Mouse (Mus musculus) hindbrain, embryonic 16.5 days (tissue): Measurements from ENCODE around the gene Stx5a. TPM values are rescaled to one million over a fixed set of nuclear protein-coding genes. Genes with fewer than 3 reads are reported as not detected.

Experiments used
- ATAC-seq: fragments of 200-750 bp; cut with Nextera tagmentation; 2 replicates; pipeline ENCODE4 v1.8.0; 2017; ENCODE audit warnings: moderate TSS enrichment, moderate library complexity
- H3K27ac ChIP-seq: fragments of 300-500 bp; sonication (generic); 2 replicates; pipeline ENCODE4 v1.5.1; 2014; ENCODE audit warnings: low read depth, mild to moderate bottlenecking, control low read depth, low read length, moderate library complexity
- H3K27me3 ChIP-seq: fragments of 300-500 bp; sonication (generic); replicated peaks from 2 replicates; pipeline ENCODE4 v1.6.1; 2014; ENCODE audit warnings: low read length; ENCODE audit not compliant: control insufficient read depth, insufficient read depth
- H3K36me3 ChIP-seq: fragments of 300-500 bp; sonication (generic); 2 replicates; pipeline ENCODE4 v1.6.1; 2014; ENCODE audit warnings: mild to moderate bottlenecking, low read length, moderate library complexity, mixed read lengths; ENCODE audit not compliant: control insufficient read depth, insufficient read depth
- H3K4me1 ChIP-seq: fragments of 300-500 bp; sonication (generic); 2 replicates; pipeline ENCODE4 v1.6.1; 2014; ENCODE audit warnings: low read depth, low read length; ENCODE audit not compliant: control insufficient read depth, insufficient read depth
- H3K4me2 ChIP-seq: fragments of 300-500 bp; sonication (generic); 2 replicates; pipeline ENCODE4 v1.6.1; 2014; ENCODE audit warnings: mild to moderate bottlenecking, low read length, control low read depth, moderate library complexity
- H3K4me3 ChIP-seq: fragments of 300-500 bp; sonication (generic); 2 replicates; pipeline ENCODE4 v1.5.1; 2014; ENCODE audit warnings: mild to moderate bottlenecking, low read length, control low read depth, moderate library complexity
- H3K9ac ChIP-seq: fragments of 300-500 bp; sonication (generic); 2 replicates; pipeline ENCODE4 v1.6.1; 2014; ENCODE audit warnings: low read depth, mild to moderate bottlenecking, control low read depth, low read length, moderate library complexity
- H3K9me3 ChIP-seq: fragments of 300-500 bp; sonication (generic); 2 replicates; pipeline ENCODE4 v1.6.1; 2014; ENCODE audit warnings: mild to moderate bottlenecking, low read length, moderate library complexity; ENCODE audit not compliant: control insufficient read depth
- WGBS: fragments of 180-500 bp; shearing (Covaris S2); extraction: QIAGEN DNeasy Blood & Tissue Kit; methylation state at CpG from one replicate; pipeline ENCODE4 v1.1.7; 2014; 5-methylcytosine and 5-hydroxymethylcytosine counted together
- polyA plus RNA-seq: library from polyadenylated mRNA; unstranded; fragments of >200 nt; fragmentation: Nextera tagmentation; extraction: Ambion mirVana; gene quantifications from 2 replicates; pipeline ENCODE4 v1.2.1, GENCODE M21; 2015

The Stx5a gene
- polyA plus RNA-seq, 1 experiment from 2014 or later = 109 TPM

DNA sequence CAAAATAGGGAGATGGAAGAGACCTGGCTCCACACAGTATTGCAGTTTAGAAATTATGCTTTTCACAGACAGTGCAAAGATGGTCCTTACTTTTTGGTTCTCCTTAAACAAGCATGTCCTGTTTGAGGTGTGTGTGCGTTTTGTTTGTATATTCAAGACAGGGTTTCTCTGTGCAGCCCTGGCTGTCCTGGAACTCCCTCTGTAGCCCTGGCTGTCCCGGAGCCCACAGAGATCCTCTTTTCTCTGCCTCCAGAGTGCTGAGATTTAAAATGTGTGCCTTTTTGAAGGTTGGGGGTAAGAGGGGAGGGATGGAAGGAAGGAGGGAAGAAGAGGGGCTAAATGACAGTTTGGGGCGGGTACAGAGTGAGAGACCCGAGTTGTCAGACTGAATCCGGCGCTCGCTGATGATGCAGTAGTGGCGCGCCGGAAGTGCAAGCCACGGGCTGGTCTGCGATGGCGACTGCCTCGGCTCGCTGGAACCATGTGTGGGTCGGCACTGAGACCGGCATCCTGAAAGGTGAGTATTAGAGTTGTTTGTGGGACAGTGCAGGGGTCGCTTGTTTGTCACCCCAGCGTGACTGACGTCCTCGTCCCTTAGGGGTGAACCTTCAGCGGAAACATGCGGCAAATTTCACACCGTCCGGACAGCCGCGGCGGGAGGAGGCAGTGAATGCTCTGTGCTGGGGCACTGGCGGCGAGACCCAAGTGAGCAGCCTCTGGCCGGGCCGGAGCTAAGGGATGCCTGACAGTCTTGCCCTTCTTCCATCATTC, 5.6 kb upstream of the Stx5a start, which contains the start of gene Wdr74:
TSS of gene Wdr74 (plus strand) at position 439 of the 771 bp plus-strand sequence.
- WGBS = 0% methylated on average over 32 of the region's 32 CpGs
- peak; percentile 96 for ATAC-seq

DNA sequence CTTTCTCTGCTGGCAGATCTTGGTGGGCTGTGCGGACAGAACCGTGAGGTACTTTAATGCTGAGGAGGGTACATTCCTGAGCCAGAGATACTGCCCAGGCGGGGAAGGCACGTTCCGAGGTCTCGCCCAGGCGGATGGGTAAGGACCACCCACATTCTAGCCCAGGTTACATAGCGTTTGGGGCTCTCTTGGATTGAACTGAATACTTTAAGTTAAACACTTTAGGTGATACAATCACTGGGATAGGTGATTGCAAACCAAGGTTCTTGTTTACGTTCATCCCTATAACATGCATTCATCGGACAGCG, 5.1 kb upstream of the Stx5a start:
- peak overlapping the region; percentile 82 for H3K4me3 ChIP-seq
- peak overlapping the region; percentile 71 for H3K9ac ChIP-seq
- peaks cover 10% of the 10 kb centered on the region for H3K4me1 ChIP-seq
- peak overlapping the region; percentile 76 for H3K4me2 ChIP-seq
- peaks cover 25% of the 10 kb centered on the region for H3K36me3 ChIP-seq
- no peaks in the 10 kb centered on the region; the same call in 1 of the 2 replicates for H3K27me3 ChIP-seq
- H3K9me3 ChIP-seq = no peaks in the 10 kb centered on the region
- no peak; the same call in 1 of the 2 replicates for ATAC-seq
- 0 out of 2 replicates have a peak overlapping the region, but pooled peaks have one; percentile 25 for H3K27ac ChIP-seq
- WGBS = 3% methylated on average over 11 of the region's 11 CpGs

More for the DNA sequence above, 5.6 kb upstream of the Stx5a start, which contains the start of gene Wdr74:
- H3K4me3 ChIP-seq = peak within 1 kb of the TSS; percentile 82
- H3K4me2 ChIP-seq = peak within 1 kb of the TSS; percentile 76
- peak within 1 kb of the TSS; percentile 71 for H3K9ac ChIP-seq
- peaks cover 6% of the 10 kb centered on the region for H3K4me1 ChIP-seq
- H3K36me3 ChIP-seq = peaks cover 25% of the 10 kb centered on the region
- no peaks in the 10 kb centered on the region for H3K9me3 ChIP-seq
- H3K27me3 ChIP-seq = no peaks in the 10 kb centered on the region; the same call in 1 of the 2 replicates
- H3K27ac ChIP-seq = peak within 1 kb of the TSS; percentile 79

DNA sequence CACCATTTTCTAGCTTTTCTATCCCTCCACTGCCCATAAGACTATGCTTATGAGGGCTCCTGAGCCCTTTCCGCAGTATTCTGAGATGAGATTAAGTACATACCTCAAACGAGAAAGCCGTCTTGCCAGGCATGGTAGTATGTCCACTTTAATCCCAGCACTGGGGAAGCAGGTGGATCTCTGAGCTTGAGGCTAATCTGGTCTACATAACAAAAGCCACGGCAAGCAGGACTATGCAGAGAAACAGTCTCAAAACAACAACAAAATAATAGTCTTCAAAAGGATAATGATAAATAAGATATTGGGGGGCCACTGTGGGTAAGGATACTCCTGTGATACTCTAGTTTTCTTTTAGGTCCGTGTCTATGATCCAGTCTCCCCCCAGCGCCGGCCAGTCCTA, 2.3 kb upstream of the Stx5a start:
- H3K9me3 ChIP-seq = no peaks in the 10 kb centered on the region
- WGBS = 89% methylated on average over 7 of the region's 7 CpGs
- ATAC-seq = no peak
- no peak overlapping the region for H3K4me3 ChIP-seq
- peaks cover 22% of the 10 kb centered on the region for H3K4me1 ChIP-seq
- H3K4me2 ChIP-seq = no peak overlapping the region
- H3K27me3 ChIP-seq = no peaks in the 10 kb centered on the region
- no peak overlapping the region for H3K9ac ChIP-seq
- peaks cover 31% of the 10 kb centered on the region for H3K36me3 ChIP-seq
- no peak overlapping the region for H3K27ac ChIP-seq

DNA sequence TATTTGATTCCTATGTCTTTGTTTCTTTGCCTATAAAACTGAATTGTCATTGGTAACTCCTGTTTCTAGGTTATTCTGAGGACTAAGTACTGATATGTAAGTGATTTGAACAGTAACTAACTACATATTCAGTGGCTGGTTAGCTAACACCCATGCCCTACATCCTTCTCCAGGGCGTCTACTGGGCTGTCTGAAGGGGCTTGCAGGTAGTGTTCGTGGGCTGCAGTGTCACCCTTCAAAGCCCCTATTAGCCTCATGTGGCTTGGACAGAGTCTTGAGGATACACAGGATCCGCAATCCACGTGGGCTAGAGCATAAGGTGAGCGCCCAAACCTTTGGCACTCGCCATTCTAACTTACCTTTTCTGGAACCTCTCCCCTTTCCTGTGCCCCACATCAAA, 1.6 kb upstream of the Stx5a start:
- H3K9ac ChIP-seq = no peak overlapping the region
- peaks cover 31% of the 10 kb centered on the region for H3K36me3 ChIP-seq
- no peak for ATAC-seq

DNA sequence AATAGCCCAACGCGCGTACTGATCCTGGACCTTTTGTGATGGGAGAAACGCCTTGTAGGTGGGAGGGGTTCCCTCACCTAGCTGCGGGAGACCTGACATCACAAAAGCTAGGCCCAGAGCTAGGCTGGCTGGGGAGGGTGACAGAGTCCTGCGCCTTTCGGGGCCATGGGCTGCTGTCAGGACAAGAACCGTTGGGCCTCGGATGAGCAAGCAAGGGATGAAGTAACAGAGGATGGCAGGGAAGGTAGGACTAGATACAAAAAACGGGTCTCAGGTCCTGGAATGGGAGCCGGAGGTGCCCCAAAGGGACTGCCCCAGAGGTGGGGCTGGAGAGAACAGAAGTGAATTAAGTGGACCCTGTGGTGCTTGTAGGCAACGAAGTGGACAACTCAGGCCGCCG, 610 bp upstream of the Stx5a start, which contains the start of gene 1700092M07Rik:
TSS of gene 1700092M07Rik (plus strand) at position 116 of the 400 bp plus-strand sequence.
- peak within 1 kb of the TSS; percentile 57 for H3K4me2 ChIP-seq
- 65% methylated on average over 14 of the region's 14 CpGs for WGBS
- H3K36me3 ChIP-seq = peaks cover 33% of the 10 kb centered on the region
- no peak for ATAC-seq
- peak within 1 kb of the TSS; percentile 76 for H3K9ac ChIP-seq
- peak within 1 kb of the TSS; percentile 96 for H3K27ac ChIP-seq
- H3K4me3 ChIP-seq = peak within 1 kb of the TSS; percentile 94
- H3K27me3 ChIP-seq = no peaks in the 10 kb centered on the region
- no peaks in the 10 kb centered on the region for H3K9me3 ChIP-seq
- H3K4me1 ChIP-seq = peaks cover 18% of the 10 kb centered on the region

More for the DNA sequence above, 1.6 kb upstream of the Stx5a start:
- Histone ChIP-seq H3K27ac (no peak overlapping the region), H3K4me1 (peaks cover 22% of the 10 kb centered on the region), H3K4me3 (no peak overlapping the region), H3K4me2 (no peak overlapping the region), H3K27me3 (no peaks in the 10 kb centered on the region), H3K9me3 (no peaks in the 10 kb centered on the region)
- 89% methylated on average over 6 of the region's 6 CpGs for WGBS

DNA sequence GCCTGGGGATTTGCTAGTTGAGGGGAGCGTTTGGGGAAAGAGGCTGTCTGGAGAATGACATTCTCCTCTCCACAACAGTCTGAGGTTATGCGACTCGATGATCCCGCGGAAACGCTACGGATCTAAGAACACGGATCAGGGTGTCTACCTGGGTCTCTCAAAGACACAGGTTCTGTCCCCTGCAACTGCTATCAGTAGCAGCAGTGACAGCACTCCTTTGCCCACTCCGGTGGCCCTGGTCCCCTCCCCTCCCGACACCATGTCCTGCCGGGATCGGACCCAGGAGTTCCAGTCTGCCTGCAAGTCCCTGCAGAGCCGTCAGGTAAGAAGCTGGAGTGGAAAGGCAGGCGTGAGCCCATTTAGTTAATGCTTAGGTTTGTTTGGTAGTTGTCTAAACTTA, 963 bp downstream of the Stx5a start:
- H3K36me3 ChIP-seq = peaks cover 33% of the 10 kb centered on the region
- 16% methylated on average over 14 of the region's 14 CpGs for WGBS
- H3K27me3 ChIP-seq = no peaks in the 10 kb centered on the region
- peak overlapping the region; percentile 85 for H3K4me2 ChIP-seq
- H3K4me3 ChIP-seq = peak overlapping the region; percentile 94
- ATAC-seq = no peak
- H3K27ac ChIP-seq = peak overlapping the region; percentile 79; the same call in 1 of the 2 replicates
- peaks cover 18% of the 10 kb centered on the region for H3K4me1 ChIP-seq
- peak overlapping the region; percentile 85 for H3K9ac ChIP-seq
- no peaks in the 10 kb centered on the region for H3K9me3 ChIP-seq

DNA sequence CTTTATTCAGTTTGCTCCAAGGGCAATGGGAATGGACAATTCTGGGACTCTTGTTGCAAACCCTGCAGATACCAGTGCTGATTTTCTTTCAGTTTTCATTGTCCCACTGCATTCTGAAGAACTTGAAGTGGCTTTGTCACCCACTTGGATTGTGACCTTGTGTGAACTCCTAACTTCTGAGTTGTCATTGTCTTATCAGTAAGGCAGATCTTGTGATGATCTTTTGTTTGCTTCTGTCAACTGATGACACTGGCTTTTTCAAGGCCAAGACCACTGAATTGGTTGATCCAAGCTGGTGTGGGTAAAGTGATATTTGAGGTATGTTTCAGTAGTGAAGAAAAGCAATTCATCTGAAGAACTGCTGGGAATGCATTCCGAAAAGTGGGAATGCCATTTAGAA, 4.2 kb downstream of the Stx5a start:
- no peaks in the 10 kb centered on the region for H3K27me3 ChIP-seq
- H3K4me3 ChIP-seq = no peak overlapping the region
- peaks cover 18% of the 10 kb centered on the region for H3K4me1 ChIP-seq
- H3K9me3 ChIP-seq = no peaks in the 10 kb centered on the region
- no peak overlapping the region for H3K27ac ChIP-seq
- 85% methylated on average over 1 of the region's 1 CpGs for WGBS
- no peak for ATAC-seq
- no peak overlapping the region for H3K4me2 ChIP-seq
- no peak overlapping the region for H3K9ac ChIP-seq
- peaks cover 28% of the 10 kb centered on the region for H3K36me3 ChIP-seq

DNA sequence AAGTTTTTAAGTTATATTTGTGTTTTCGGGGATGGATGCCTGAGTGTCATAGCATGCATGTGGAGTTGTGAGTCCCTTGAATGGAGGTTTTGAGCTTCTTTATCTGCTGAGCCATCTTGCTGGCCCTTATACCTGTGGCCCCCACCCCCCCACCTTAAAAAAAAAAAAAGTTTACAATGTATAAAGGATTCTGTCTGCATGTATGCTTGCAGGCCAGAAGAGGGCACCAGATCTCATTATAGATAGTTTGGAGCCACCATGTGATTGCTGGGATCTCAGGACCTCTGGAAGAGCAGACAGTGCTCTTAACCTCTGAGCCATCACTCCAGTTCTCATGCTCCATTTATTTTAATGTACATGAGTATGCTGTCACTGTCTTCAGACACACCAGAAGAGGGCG, 6.2 kb downstream of the Stx5a start:
- Histone ChIP-seq H3K27ac (no peak overlapping the region), H3K9me3 (no peaks in the 10 kb centered on the region), H3K4me2 (no peak overlapping the region), H3K36me3 (peaks cover 38% of the 10 kb centered on the region), H3K4me1 (peaks cover 8% of the 10 kb centered on the region), H3K27me3 (no peaks in the 10 kb centered on the region), H3K4me3 (no peak overlapping the region), H3K9ac (no peak overlapping the region)
- WGBS = 72% methylated on average over 2 of the region's 2 CpGs
- ATAC-seq = no peak

DNA sequence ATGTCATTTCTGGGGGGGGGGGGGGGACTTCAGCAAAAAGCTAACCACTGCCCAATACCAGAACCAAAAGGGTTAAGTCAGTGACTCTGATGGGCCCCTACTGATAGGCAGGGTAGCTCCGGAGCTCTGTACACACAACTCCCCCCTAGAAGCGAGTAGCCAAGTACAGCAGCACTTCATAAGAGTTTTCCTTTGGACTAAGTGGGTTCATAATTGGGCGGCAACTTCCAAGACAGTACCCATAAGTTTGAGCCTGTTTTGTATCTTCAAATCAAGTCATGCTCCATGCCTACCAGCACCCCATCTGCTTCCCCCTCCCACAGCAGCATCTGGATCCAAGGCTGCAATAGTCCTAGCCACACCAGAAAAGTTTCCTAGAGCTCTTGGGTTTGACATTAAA, 14.4 kb downstream of the Stx5a start:
- Histone ChIP-seq H3K27me3 (no peaks in the 10 kb centered on the region), H3K27ac (no peak overlapping the region), H3K9me3 (no peaks in the 10 kb centered on the region), H3K4me1 (peaks cover 21% of the 10 kb centered on the region), H3K9ac (no peak overlapping the region), H3K36me3 (peaks cover 20% of the 10 kb centered on the region), H3K4me3 (no peak overlapping the region), H3K4me2 (peak overlapping the region; percentile 72)
- ATAC-seq = no peak
- 75% methylated on average over 3 of the region's 3 CpGs for WGBS
